Mouse (Mus musculus) liver, embryonic 18 days (tissue): Measurements from ENCODE around the gene Otub2. TPM values are rescaled to one million over a fixed set of nuclear protein-coding genes. Genes with fewer than 3 reads are reported as not detected.

ENCODE experiments used
- polyA plus RNA-seq: library from polyadenylated mRNA; depleted of rRNA; stranded (reverse); fragments of >200 nt; gene quantifications from 2 replicates; pipeline ENCODE4 v1.2.3, GENCODE M21; 2012; rRNA removed

Gene Otub2
- polyA plus RNA-seq = 11.0 and 11.6 TPM in 2 replicates

GRCm38 (mm10) chr12:103388505-103389347 lies at the start of gene Otub2:
TSS of gene Otub2 (plus strand) at chr12:103388682.

GRCm38 (mm10) chr12:103355746-103356414 lies 32.6 kb upstream of the Otub2 start, which contains the start of gene Asb2:
TSS of gene Asb2 (minus strand) at chr12:103356001.

GRCm38 (mm10) chr12:103407720-103408119 lies 19.2 kb downstream of the Otub2 start, which contains the start of gene 9330161L09Rik:
TSS of gene 9330161L09Rik (minus strand) at chr12:103407820.

GRCm38 (mm10) chr12:103425729-103426470 lies 37.4 kb downstream of the Otub2 start, which contains the start of gene Ddx24:
TSS of gene Ddx24 (minus strand) at chr12:103425830.

GRCm38 (mm10) chr12:103433986-103434731 lies 45.7 kb downstream of the Otub2 start, which contains the start of gene Ifi27:
TSS of gene Ifi27 (plus strand) at chr12:103434211.

GRCm38 (mm10) chr12:103443524-103443923 lies 55.0 kb downstream of the Otub2 start, which contains the start of gene Ifi27l2a:
TSS of gene Ifi27l2a (minus strand) at chr12:103443680.

Other genes with a start within 250 kb of the Otub2 start
- gene Prima1, start 146.5 kb upstream of the Otub2 start, polyA plus RNA-seq = 0.05 TPM in 1 of 2 replicates, not detected in the other
- gene Fam181a, start 77.7 kb upstream of the Otub2 start, polyA plus RNA-seq = not detected in 2 replicates
- gene Asb2, start 32.7 kb upstream of the Otub2 start, polyA plus RNA-seq = 4.3 and 5.7 TPM in 2 replicates
- gene 9330161L09Rik, start 19.1 kb downstream of the Otub2 start, polyA plus RNA-seq = 0.14 and 0.22 TPM in 2 replicates
- 23.8 and 25.5 TPM in 2 replicates for gene Ddx24, start 37.1 kb downstream of the Otub2 start, polyA plus RNA-seq
- gene Ifi27, start 45.5 kb downstream of the Otub2 start, polyA plus RNA-seq = 33.9 and 52.3 TPM in 2 replicates
- gene Ifi27l2a, start 55.0 kb downstream of the Otub2 start, polyA plus RNA-seq = 26.0 and 70.7 TPM in 2 replicates
- 0.13 TPM in 1 of 2 replicates, not detected in the other for gene Ifi27l2b, start 68.5 kb downstream of the Otub2 start, polyA plus RNA-seq
- gene Ppp4r4, start 143.6 kb downstream of the Otub2 start, polyA plus RNA-seq = 1.2 and 1.3 TPM in 2 replicates
- gene Serpina10, start 242.8 kb downstream of the Otub2 start, polyA plus RNA-seq = 53.2 and 56.2 TPM in 2 replicates